Mouse (Mus musculus): ENCODE measurements at regions not wholly inside any gene's neighbourhood (a gene's known extent, or its start where the extent isn't known, plus 50 kb on each side); places are given as distances from the start of the nearest gene placed in this dataset.

- TF ChIP-seq CTCF (IDR thresholded peaks at IDR 0.05; ENCODE audit: low read depth) (no peak), EP300 (IDR thresholded peaks at IDR 0.05; ENCODE audit: low read depth) (no peak)
These were observed 137.0 kb downstream of the Hlx start for GRCm38 (mm10) chr1:184595449-184595848.

All from liver, embryonic 14.5 days (tissue).